Comparison of ENCODE assay signal across 22 mouse cellular contexts in genomic region chr3:37477438-37478188, GRCm38 (mm10). TPM values are rescaled to one million over a fixed set of nuclear protein-coding genes. Genes with fewer than 3 reads are reported as not detected.
DNase-seq lines count a peak whose midpoint lies in the region; TF ChIP-seq lines count a peak whose summit lies in the region.
"Had no signal": no experiment of that assay in that cellular context is flagged by ENCODE, and none has a peak within 500 bp of the region (broad histone marks: within the 10 kb centered on the region; RNA-seq: fewer than 3 reads in every experiment).

No protein-coding gene starts in this region.

- H3K36me3 ChIP-seq in kidney, adult 2 months (ENCODE audit: control insufficient read depth, insufficient read depth, low read length): no peaks in the 10 kb centered on the region; the same call in 1 of the 2 replicates
- H3K36me3 ChIP-seq in spleen, adult 2 months (ENCODE audit: control insufficient read depth, insufficient read depth, low read length): no peaks in the 10 kb centered on the region

- H3K27me3 ChIP-seq in kidney, adult 2 months (replicated peaks; ENCODE audit: control insufficient read depth, insufficient read depth, low read length): no peaks in the 10 kb centered on the region
- H3K27me3 ChIP-seq in spleen, adult 2 months (ENCODE audit: control insufficient read depth, insufficient read depth, low read length): no peaks in the 10 kb centered on the region
- H3K27me3 ChIP-seq: neural tube, embryonic 12.5 days had no signal

- no peak for TF ChIP-seq POLR2A in kidney, adult 2 months (IDR thresholded peaks at IDR 0.05; ENCODE audit: low read depth, low read length)
- TF ChIP-seq POLR2A in spleen, adult 2 months (IDR thresholded peaks at IDR 0.05; ENCODE audit: low read depth, low read length): no peak

- peak overlapping the region; percentile 35; the same call in 1 of the 2 replicates for H3K4me3 ChIP-seq in kidney, adult 2 months (ENCODE audit: insufficient read depth, low read depth, low read length)
- peak overlapping the region; percentile 16; the same call in 1 of the 2 replicates for H3K4me3 ChIP-seq in spleen, adult 2 months (ENCODE audit: extremely low read depth, insufficient read depth, insufficient read length)
- H3K4me3 ChIP-seq: embryonic facial prominence, embryonic 10.5 days; erythroblast, embryonic 14.5 days; heart, embryonic 10.5 days; left cerebral cortex, adult 2 months; neural tube, embryonic 12.5 days had no signal

- DNase-seq in kidney, adult 2 months: no peak
- no peak for DNase-seq in kidney, postnatal 25 days
- DNase-seq in spleen, adult 2 months (ENCODE audit: low read depth in 1 of 2, low spot score in 2 of 2): no peak
- no peak for DNase-seq in spleen, postnatal 10 days (ENCODE audit: low spot score in 2 of 2)
- peak; percentile 42 for DNase-seq in induced T-regulatory cell, adult 2 months (ENCODE audit: low read depth)
- DNase-seq in heart, postnatal 36 days: no peak
- no peak for DNase-seq in layer of hippocampus, postnatal 36 days
- no peak for DNase-seq in frontal cortex, postnatal 25 days (ENCODE audit: low spot score in 2 of 2)
- DNase-seq: cerebellum, adult 18-20 months; forebrain, postnatal 0 days; gastrocnemius, postnatal 25 days; heart, postnatal 14 days; kidney, adult 11 months; kidney, postnatal 10 days; lung, embryonic 14.5 days; thymus, postnatal 4 days had no signal

- intact Hi-C loops in heart, postnatal 36 days (cut with DNase I): loop anchor here (10.0 kb wide), 1 partner anchor 1367 kb away; no protein-coding TSS in a partner anchor

- no peak for TF ChIP-seq CTCF in kidney, adult 2 months (conservative IDR thresholded peaks at IDR 0.05; ENCODE audit: insufficient read depth, insufficient read length, low read depth, low read length)
- TF ChIP-seq CTCF in spleen, adult 2 months (IDR thresholded peaks at IDR 0.05; ENCODE audit: extremely low read depth, insufficient read depth, insufficient read length, insufficient replicate concordance): no peak

- no peaks in the 10 kb centered on the region for H3K4me1 ChIP-seq in kidney, adult 2 months (ENCODE audit: control insufficient read depth, insufficient read depth, low read length)
- 0 out of 2 replicates have a peak, but pooled peaks cover 2% of the 10 kb centered on the region for H3K4me1 ChIP-seq in spleen, adult 2 months (ENCODE audit: control insufficient read depth, insufficient read depth, insufficient read length)
- H3K4me1 ChIP-seq: embryonic facial prominence, embryonic 10.5 days; heart, embryonic 10.5 days; neural tube, embryonic 12.5 days had no signal

- H3K27ac ChIP-seq in kidney, adult 2 months (ENCODE audit: insufficient read depth, low read depth, low read length): no peak overlapping the region
- H3K27ac ChIP-seq in spleen, adult 2 months (ENCODE audit: insufficient read depth, low read length): no peak overlapping the region
- H3K27ac ChIP-seq: embryonic facial prominence, embryonic 10.5 days; heart, embryonic 10.5 days; hindbrain, embryonic 14.5 days; left cerebral cortex, adult 2 months; neural tube, embryonic 12.5 days had no signal

- 59% methylated on average over 7 of the region's 7 CpGs for WGBS in kidney, adult 2 months
- 80% methylated on average over 7 of the region's 7 CpGs for WGBS in spleen, adult 2 months

RNA-seq across cellular contexts. Expression of gene Nudt6, which starts 57.6 kb away (rescaled TPM):
- polyA plus RNA-seq in kidney, adult 2 months (2012; rRNA removed): 26.0 and 32.4 TPM in 2 replicates
- 11.6 and 16.4 TPM in 2 replicates for polyA plus RNA-seq in spleen, adult 2 months (2012; rRNA removed)
- 10 to 100 TPM; 36.0 to 36.3 TPM for total RNA-seq in heart, postnatal 36 days (2021)
- total RNA-seq in layer of hippocampus, postnatal 36 days (2021): 1 to 10 TPM; 4.5 to 5.4 TPM

RNA-seq across cellular contexts. Expression of gene Spata5, which starts 57.9 kb away (rescaled TPM):
- polyA plus RNA-seq in kidney, adult 2 months (2012; rRNA removed): 2.0 and 2.7 TPM in 2 replicates
- polyA plus RNA-seq in spleen, adult 2 months (2012; rRNA removed): 1.5 and 2.3 TPM in 2 replicates
- 10 to 100 TPM; 15.9 to 16.1 TPM for total RNA-seq in heart, postnatal 36 days (2021)
- 10 to 100 TPM; 19.6 to 26.2 TPM for total RNA-seq in layer of hippocampus, postnatal 36 days (2021)

Comparison
In these comparisons a context has a peak if more than half of its experiments do, and no peak if none do; other contexts are left out.
1. RNA of gene Nudt6, which starts 57.6 kb away (total RNA-seq): 36.0 to 36.3 TPM in heart, postnatal 36 days; 4.5 to 5.4 TPM in layer of hippocampus, postnatal 36 days; every median in the first group is over 4 times any median in the second.